Mouse (Mus musculus) retina, postnatal 1 day (tissue): ENCODE measurements around the gene Mrpl38.

ENCODE experiments used
- DNase-seq: peaks from one replicate; pipeline ENCODE4 v3.0.0-alpha.2; 2012

Gene Mrpl38

GRCm38 (mm10) chr11:116088741-116089394 lies 49.8 kb downstream of the Mrpl38 start:
- DNase-seq, result no peak

GRCm38 (mm10) chr11:116088188-116088587 lies 50.5 kb downstream of the Mrpl38 start:
- DNase-seq, result no peak

- DNase-seq, result peak; percentile 90
Observed at GRCm38 (mm10) chr11:116087194-116088130, 51.2 kb downstream of the Mrpl38 start.

- peak; percentile 100 for DNase-seq
Observed at GRCm38 (mm10) chr11:116086258-116087193, 52.1 kb downstream of the Mrpl38 start, which contains the start of gene Wbp2. TSS of gene Wbp2 (minus strand) at chr11:116086995.

GRCm38 (mm10) chr11:116084166-116084565 lies 54.5 kb downstream of the Mrpl38 start:
- DNase-seq, result no peak

- DNase-seq, result no peak
Observed at GRCm38 (mm10) chr11:116083096-116083672, 55.5 kb downstream of the Mrpl38 start.
